Mouse (Mus musculus): ENCODE measurements around the gene Galnt10. TPM values are rescaled to one million over a fixed set of nuclear protein-coding genes. Genes with fewer than 3 reads are reported as not detected.

The Galnt10 gene
- polyA plus RNA-seq, 1 experiment from 2014 or later: 8.8 TPM

DNA sequence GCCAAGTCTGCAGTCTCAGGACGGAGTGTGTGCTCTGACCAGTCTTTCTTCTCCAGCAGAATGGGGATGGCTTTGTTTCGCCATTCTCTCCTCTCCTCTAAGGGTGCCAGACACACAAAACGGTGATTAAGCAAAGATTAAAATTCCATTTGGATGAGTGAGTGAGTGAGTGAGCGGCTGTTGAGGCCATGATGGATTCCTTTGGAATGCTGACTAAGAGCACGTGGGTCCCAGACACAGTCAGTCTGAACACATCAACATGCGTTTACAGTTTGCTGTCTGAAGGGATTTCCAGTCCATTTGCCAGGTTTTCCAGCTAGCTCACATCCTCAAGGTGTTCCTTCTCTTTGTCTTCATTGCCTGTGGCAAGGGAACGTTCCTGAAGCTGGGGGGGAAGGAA, 74.4 kb downstream of the Galnt10 start:
- H3K9me3 ChIP-seq (ENCODE audit: control insufficient read depth, low read length): no peaks in the 10 kb centered on the region
- no peak overlapping the region for H3K4me2 ChIP-seq (replicated peaks)
- H3K4me1 ChIP-seq (replicated peaks; ENCODE audit: control insufficient read depth, insufficient read depth, low read length): peaks cover 9% of the 10 kb centered on the region; the same call in 1 of the 2 replicates
- peak overlapping the region; percentile 66 for H3K27ac ChIP-seq
- ATAC-seq (ENCODE audit: low FRiP score): no peak
- no peak overlapping the region for H3K9ac ChIP-seq
- WGBS: 37% methylated on average over 7 of the region's 7 CpGs
- H3K4me3 ChIP-seq (replicated peaks; ENCODE audit: low read length): no peak overlapping the region
- no peaks in the 10 kb centered on the region for H3K27me3 ChIP-seq (ENCODE audit: control insufficient read depth, insufficient read depth, low read length)
- peak; percentile 66 for DNase-seq (ENCODE audit: low spot score)
- no peaks in the 10 kb centered on the region for H3K36me3 ChIP-seq (replicated peaks; ENCODE audit: control insufficient read depth, insufficient read depth)

DNA sequence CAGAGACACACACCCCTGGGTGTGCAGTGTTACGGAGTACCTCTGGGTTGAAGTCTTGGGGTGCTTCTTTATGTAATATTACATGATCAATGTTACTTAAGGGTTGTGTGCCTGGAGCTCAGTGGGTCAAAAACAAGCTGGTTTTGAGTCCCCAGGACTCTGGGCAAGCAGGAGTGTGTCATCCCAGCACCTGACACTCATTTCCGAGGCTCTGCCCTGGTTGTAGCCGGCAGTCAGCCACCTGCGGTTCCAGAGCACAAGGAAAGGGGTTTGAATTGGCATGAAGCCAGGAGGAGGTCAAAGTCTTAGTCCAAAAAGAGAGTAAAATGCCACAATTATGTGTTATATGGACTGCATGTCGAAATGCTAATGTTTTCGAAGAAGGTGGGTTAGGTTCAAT, 74.8 kb downstream of the Galnt10 start:
- Histone ChIP-seq H3K4me2 (replicated peaks) (no peak overlapping the region), H3K27ac (peak overlapping the region; percentile 66), H3K9me3 (ENCODE audit: control insufficient read depth, low read length) (no peaks in the 10 kb centered on the region), H3K4me1 (replicated peaks; ENCODE audit: control insufficient read depth, insufficient read depth, low read length) (peaks cover 9% of the 10 kb centered on the region; the same call in 1 of the 2 replicates), H3K4me3 (replicated peaks; ENCODE audit: low read length) (no peak overlapping the region), H3K27me3 (ENCODE audit: control insufficient read depth, insufficient read depth, low read length) (no peaks in the 10 kb centered on the region), H3K36me3 (replicated peaks; ENCODE audit: control insufficient read depth, insufficient read depth) (no peaks in the 10 kb centered on the region), H3K9ac (no peak overlapping the region)
- DNase-seq (ENCODE audit: low spot score): no peak
- no peak for ATAC-seq (ENCODE audit: low FRiP score)
- 77% methylated on average over 6 of the region's 6 CpGs for WGBS

DNA sequence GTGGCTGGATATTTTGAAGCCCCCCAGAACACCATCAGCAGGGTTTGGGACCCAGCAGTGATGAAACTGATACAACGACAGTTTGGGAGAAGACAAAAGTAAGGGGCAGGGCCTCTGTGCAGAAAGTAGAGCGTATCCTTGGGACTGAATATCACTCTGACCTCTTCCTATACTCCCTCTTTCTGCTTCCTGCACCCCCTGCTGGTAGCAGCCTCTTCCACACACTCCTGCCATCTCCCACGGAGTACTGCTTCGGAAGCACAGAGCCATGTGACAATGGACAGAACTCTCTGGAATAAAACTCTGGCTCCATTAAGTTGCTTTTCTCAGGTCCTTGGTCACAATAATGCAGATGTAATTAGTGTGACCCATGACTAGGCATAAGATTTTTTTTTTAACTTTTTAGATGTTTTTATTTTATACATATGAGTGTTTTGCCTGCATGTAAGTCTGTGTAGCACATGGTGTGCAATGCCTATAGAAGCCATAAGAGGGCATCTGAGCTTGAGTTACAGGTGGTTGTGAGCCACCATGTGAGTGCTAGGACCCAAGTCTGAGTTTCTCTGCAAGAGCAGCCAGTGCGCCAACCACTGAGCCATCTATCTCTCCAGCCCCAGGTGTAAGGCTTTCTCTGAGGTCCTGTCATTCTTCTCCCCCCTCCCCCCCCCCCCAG, 79.7 kb downstream of the Galnt10 start:
- H3K9me3 ChIP-seq (ENCODE audit: control insufficient read depth, low read length): no peaks in the 10 kb centered on the region
- no peak overlapping the region for H3K4me2 ChIP-seq (replicated peaks)
- H3K27me3 ChIP-seq (ENCODE audit: control insufficient read depth, insufficient read depth, low read length): no peaks in the 10 kb centered on the region
- H3K27ac ChIP-seq: no peak overlapping the region
- no peak overlapping the region for H3K4me3 ChIP-seq (replicated peaks; ENCODE audit: low read length)
- WGBS: 84% methylated on average over 5 of the region's 5 CpGs
- H3K36me3 ChIP-seq (replicated peaks; ENCODE audit: control insufficient read depth, insufficient read depth): no peaks in the 10 kb centered on the region
- H3K4me1 ChIP-seq (replicated peaks; ENCODE audit: control insufficient read depth, insufficient read depth, low read length): peaks cover 6% of the 10 kb centered on the region
- DNase-seq (ENCODE audit: low spot score) (no peak), ATAC-seq (ENCODE audit: low FRiP score) (no peak)
- no peak overlapping the region for H3K9ac ChIP-seq

DNA sequence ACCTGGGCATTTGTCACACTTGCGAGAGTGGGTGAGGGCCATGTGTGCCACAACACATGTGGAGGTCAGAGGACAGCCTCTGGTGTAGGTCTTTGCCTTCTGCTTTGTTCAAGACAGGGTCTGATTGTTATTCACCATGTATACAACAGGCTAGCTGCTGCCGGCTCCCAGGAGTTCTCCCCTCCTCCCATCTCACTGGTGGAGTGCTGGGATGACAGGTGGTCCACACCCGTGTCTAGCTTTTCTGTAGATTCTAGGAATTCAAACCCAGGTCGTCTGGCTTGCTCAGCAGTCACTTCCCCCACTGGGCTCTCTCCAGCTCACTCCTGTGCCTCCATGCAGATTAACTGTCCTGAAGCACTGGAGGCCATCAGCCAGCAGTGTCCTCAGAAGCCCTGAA, 80.7 kb downstream of the Galnt10 start:
- peaks cover 3% of the 10 kb centered on the region; the same call in 1 of the 2 replicates for H3K4me1 ChIP-seq (replicated peaks; ENCODE audit: control insufficient read depth, insufficient read depth, low read length)
- H3K9me3 ChIP-seq (ENCODE audit: control insufficient read depth, low read length): no peaks in the 10 kb centered on the region
- no peak for DNase-seq (ENCODE audit: low spot score)
- no peaks in the 10 kb centered on the region for H3K36me3 ChIP-seq (replicated peaks; ENCODE audit: control insufficient read depth, insufficient read depth)
- no peak overlapping the region for H3K4me3 ChIP-seq (replicated peaks; ENCODE audit: low read length)
- H3K27me3 ChIP-seq (ENCODE audit: control insufficient read depth, insufficient read depth, low read length): no peaks in the 10 kb centered on the region
- H3K9ac ChIP-seq: no peak overlapping the region
- WGBS: 52% methylated on average over 4 of the region's 4 CpGs
- no peak overlapping the region for H3K27ac ChIP-seq
- no peak overlapping the region for H3K4me2 ChIP-seq (replicated peaks)
- ATAC-seq (ENCODE audit: low FRiP score): no peak

DNA sequence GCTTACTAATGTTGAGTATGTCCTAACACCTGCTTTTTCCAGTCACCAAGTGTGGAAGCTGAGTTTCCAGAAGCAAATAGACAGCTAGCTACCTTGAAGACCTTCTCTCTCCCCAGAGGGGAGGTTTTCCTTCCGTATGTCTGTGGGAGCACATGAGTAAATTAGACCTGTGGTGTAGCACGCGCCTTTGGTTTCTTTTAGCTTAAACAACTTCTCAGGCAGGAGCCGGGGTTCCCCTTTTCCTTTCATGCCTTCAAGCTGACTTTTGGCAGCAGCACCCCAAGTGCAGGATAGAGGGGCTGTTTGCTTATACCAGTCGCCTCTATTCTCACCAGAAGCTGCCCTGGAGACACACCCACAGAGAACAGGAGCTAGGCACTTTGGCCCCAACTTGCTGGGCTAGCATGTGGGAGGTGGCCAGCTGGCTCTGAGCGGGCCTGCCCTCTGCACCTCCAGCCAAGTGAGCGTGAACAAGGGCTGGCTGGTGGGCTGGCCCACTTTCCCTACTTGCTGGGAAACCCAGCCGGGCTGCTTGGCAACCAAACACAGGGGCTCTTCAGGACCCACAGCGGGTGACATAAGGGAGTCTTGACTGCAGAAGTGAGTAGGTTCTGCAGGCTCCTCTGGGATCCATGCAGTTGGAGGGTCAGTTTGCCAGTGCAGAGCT, 82.2 kb downstream of the Galnt10 start:
- no peak for DNase-seq (ENCODE audit: low spot score)
- Histone ChIP-seq H3K4me2 (replicated peaks) (no peak overlapping the region), H3K4me3 (replicated peaks; ENCODE audit: low read length) (no peak overlapping the region), H3K36me3 (replicated peaks; ENCODE audit: control insufficient read depth, insufficient read depth) (no peaks in the 10 kb centered on the region), H3K4me1 (replicated peaks; ENCODE audit: control insufficient read depth, insufficient read depth, low read length) (peaks cover 3% of the 10 kb centered on the region; the same call in 1 of the 2 replicates), H3K9ac (no peak overlapping the region), H3K9me3 (ENCODE audit: control insufficient read depth, low read length) (no peaks in the 10 kb centered on the region), H3K27ac (no peak overlapping the region), H3K27me3 (ENCODE audit: control insufficient read depth, insufficient read depth, low read length) (no peaks in the 10 kb centered on the region)
- 53% methylated on average over 9 of the region's 9 CpGs for WGBS
- ATAC-seq (ENCODE audit: low FRiP score): peak; percentile 68; the same call in 1 of the 2 replicates

DNA sequence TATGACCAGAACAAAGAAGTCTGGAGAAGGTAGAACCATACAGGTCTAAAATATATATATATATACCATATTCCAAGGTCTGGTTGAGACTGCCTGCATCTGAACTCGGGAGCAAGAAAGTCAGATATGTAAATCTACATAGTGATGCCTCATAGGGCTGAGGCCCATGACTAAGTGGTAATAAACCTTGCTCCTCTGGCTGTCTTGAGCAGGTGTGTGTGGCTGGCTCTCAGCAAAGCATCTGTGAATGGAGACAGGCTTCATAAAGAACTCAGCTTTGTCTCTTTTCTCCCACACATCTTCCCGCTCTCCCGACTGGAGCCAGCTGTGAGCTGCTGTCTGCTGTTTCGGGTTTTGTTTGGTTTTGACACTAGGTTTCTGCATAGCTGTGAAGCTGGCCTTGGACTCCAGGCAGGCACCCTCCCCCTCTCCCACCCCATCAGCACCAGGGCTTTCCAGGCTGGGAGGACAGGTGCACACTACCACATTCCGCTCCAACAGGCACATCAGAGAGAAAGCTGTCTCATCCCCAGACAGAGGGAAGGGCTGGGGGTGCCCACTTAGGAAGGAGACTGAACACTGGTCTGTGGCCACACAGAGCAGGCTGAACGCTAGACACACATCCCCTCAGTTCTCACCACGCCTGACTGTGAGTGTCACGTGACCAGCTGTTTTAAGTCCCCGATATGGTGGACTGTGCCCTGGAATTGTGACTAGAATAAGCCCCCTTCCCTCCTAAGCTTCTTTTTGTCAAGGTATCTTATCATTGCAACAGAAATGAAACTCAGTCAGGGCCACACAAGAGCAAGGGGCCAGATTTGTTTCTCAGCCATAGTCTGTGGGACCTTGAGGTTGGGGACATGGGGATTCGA, 87.4 kb downstream of the Galnt10 start:
- H3K4me3 ChIP-seq (replicated peaks; ENCODE audit: low read length): no peak overlapping the region
- no peaks in the 10 kb centered on the region for H3K36me3 ChIP-seq (replicated peaks; ENCODE audit: control insufficient read depth, insufficient read depth)
- no peak for DNase-seq (ENCODE audit: low spot score)
- no peaks in the 10 kb centered on the region for H3K27me3 ChIP-seq (ENCODE audit: control insufficient read depth, insufficient read depth, low read length)
- WGBS: 78% methylated on average over 10 of the region's 10 CpGs
- ATAC-seq (ENCODE audit: low FRiP score): no peak
- H3K27ac ChIP-seq: no peak overlapping the region
- H3K9me3 ChIP-seq (ENCODE audit: control insufficient read depth, low read length): no peaks in the 10 kb centered on the region
- no peak overlapping the region for H3K4me2 ChIP-seq (replicated peaks)
- no peak overlapping the region for H3K9ac ChIP-seq
- no peaks in the 10 kb centered on the region for H3K4me1 ChIP-seq (replicated peaks; ENCODE audit: control insufficient read depth, insufficient read depth, low read length)

GRCm38 (mm10) chr11:57747294-57748080, 102.2 kb downstream of the Galnt10 start:
- Histone ChIP-seq H3K4me1 (replicated peaks; ENCODE audit: control insufficient read depth, insufficient read depth, low read length) (no peaks in the 10 kb centered on the region), H3K36me3 (replicated peaks; ENCODE audit: control insufficient read depth, insufficient read depth) (no peaks in the 10 kb centered on the region), H3K27ac (no peak overlapping the region), H3K9me3 (ENCODE audit: control insufficient read depth, low read length) (no peaks in the 10 kb centered on the region), H3K4me3 (replicated peaks; ENCODE audit: low read length) (no peak overlapping the region), H3K4me2 (replicated peaks) (no peak overlapping the region), H3K27me3 (ENCODE audit: control insufficient read depth, insufficient read depth, low read length) (no peaks in the 10 kb centered on the region), H3K9ac (no peak overlapping the region)
- DNase-seq (ENCODE audit: low spot score) (no peak), ATAC-seq (ENCODE audit: low FRiP score) (no peak)
- 72% methylated on average over 19 of the region's 19 CpGs for WGBS

- Histone ChIP-seq H3K4me2 (replicated peaks) (no peak overlapping the region), H3K27ac (no peak overlapping the region), H3K36me3 (replicated peaks; ENCODE audit: control insufficient read depth, insufficient read depth) (no peaks in the 10 kb centered on the region), H3K9ac (no peak overlapping the region), H3K9me3 (ENCODE audit: control insufficient read depth, low read length) (no peaks in the 10 kb centered on the region), H3K27me3 (ENCODE audit: control insufficient read depth, insufficient read depth, low read length) (no peaks in the 10 kb centered on the region), H3K4me3 (replicated peaks; ENCODE audit: low read length) (no peak overlapping the region), H3K4me1 (replicated peaks; ENCODE audit: control insufficient read depth, insufficient read depth, low read length) (peaks cover 7% of the 10 kb centered on the region; the same call in 1 of the 2 replicates)
- DNase-seq (ENCODE audit: low spot score) (no peak), ATAC-seq (ENCODE audit: low FRiP score) (0 out of 2 replicates have a peak, but pooled peaks have one; percentile 40)
- WGBS: 52% methylated on average over 14 of the region's 14 CpGs
Measured at GRCm38 (mm10) chr11:57753538-57754203, 108.4 kb downstream of the Galnt10 start.

Measured in hindbrain, embryonic 14.5 days (tissue).